Mouse (Mus musculus): ENCODE data around the gene Ptov1.

DNA sequence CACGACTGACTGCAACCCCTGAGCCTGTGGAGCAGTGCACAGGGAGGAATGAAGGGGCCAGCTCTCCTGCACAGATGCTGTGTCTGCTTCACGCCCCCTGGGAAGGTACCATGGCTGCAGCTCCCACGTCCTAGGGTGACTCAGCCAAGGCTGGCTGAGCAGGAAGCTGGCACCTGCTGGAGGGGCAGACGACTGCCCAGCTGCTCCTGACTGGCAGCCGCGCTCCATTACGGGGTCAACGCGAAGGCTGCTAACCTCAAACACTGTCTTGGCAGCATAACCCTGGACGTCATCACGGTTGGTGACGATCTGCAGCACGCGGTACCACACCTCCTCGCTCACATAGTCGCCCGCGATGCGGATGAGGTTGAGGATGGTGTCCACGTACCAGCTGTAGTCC is 35.8 kb upstream of the Ptov1 start:
- TF ChIP-seq POLR2A (IDR thresholded peaks at IDR 0.05; ENCODE audit: borderline replicate concordance, extremely low read depth, insufficient read depth, insufficient read length, poor library complexity, severe bottlenecking) (no peak), CTCF (IDR thresholded peaks at IDR 0.05; ENCODE audit: borderline replicate concordance, extremely low read depth, insufficient read depth, insufficient read length) (no peak)

Data from brain, embryonic 14.5 days (tissue).